Mouse (Mus musculus) kidney, embryonic 14.5 days (tissue): ENCODE measurements around the gene Chn1. TPM values are rescaled to one million over a fixed set of nuclear protein-coding genes. Genes with fewer than 3 reads are reported as not detected.

Source experiments
- ATAC-seq: fragments of 200-750 bp; cut with Nextera tagmentation; 2 replicates; pipeline ENCODE4 v1.8.0; 2017; ENCODE audit warnings: moderate number of reproducible peaks, mild to moderate bottlenecking, moderate TSS enrichment, moderate library complexity; ENCODE audit not compliant: low FRiP score, low TSS enrichment
- H3K27ac ChIP-seq: fragments of 300-500 bp; sonication (generic); 2 replicates; pipeline ENCODE4 v1.5.1; 2014; ENCODE audit warnings: low read depth, mild to moderate bottlenecking, low read length, moderate library complexity, mixed read lengths
- H3K27me3 ChIP-seq: fragments of 300-500 bp; sonication (generic); 2 replicates; pipeline ENCODE4 v1.6.1; 2014; ENCODE audit warnings: mild to moderate bottlenecking, low read length; ENCODE audit not compliant: control insufficient read depth, insufficient read depth
- H3K36me3 ChIP-seq: fragments of 300-500 bp; sonication (generic); 2 replicates; pipeline ENCODE4 v1.6.1; 2014; ENCODE audit warnings: low read length, mixed read lengths; ENCODE audit not compliant: control insufficient read depth, insufficient read depth
- H3K4me1 ChIP-seq: fragments of 300-500 bp; sonication (generic); 2 replicates; pipeline ENCODE4 v1.6.1; 2014; ENCODE audit warnings: low read length, mixed read lengths; ENCODE audit not compliant: control insufficient read depth, insufficient read depth
- H3K4me2 ChIP-seq: fragments of 300-500 bp; sonication (generic); replicated peaks from 2 replicates; pipeline ENCODE4 v1.6.1; 2014; ENCODE audit warnings: low read depth, mild to moderate bottlenecking, low read length
- H3K4me3 ChIP-seq: fragments of 300-500 bp; sonication (generic); 2 replicates; pipeline ENCODE4 v1.5.1; 2014; ENCODE audit warnings: mild to moderate bottlenecking, low read length
- H3K9ac ChIP-seq: fragments of 300-500 bp; sonication (generic); 2 replicates; pipeline ENCODE4 v1.6.1; 2014; ENCODE audit warnings: low read depth, mild to moderate bottlenecking, low read length, moderate library complexity
- H3K9me3 ChIP-seq: fragments of 300-500 bp; sonication (generic); 2 replicates; pipeline ENCODE4 v1.6.1; 2016; ENCODE audit warnings: low read length; ENCODE audit not compliant: control insufficient read depth
- WGBS: fragments of 180-500 bp; shearing (Covaris S2); extraction: QIAGEN DNeasy Blood & Tissue Kit; methylation state at CpG from one replicate; pipeline ENCODE4 v1.1.7; 2014; 5-methylcytosine and 5-hydroxymethylcytosine counted together
- polyA plus RNA-seq: library from polyadenylated mRNA; unstranded; fragments of >200 nt; fragmentation: Nextera tagmentation; extraction: Ambion mirVana; gene quantifications from 2 replicates; pipeline ENCODE4 v1.2.1, GENCODE M21; 2014

The Chn1 gene
- polyA plus RNA-seq, 1 experiment from 2014 or later: 19.1 TPM

- Histone ChIP-seq H3K4me3 (no peak overlapping the region), H3K9ac (no peak overlapping the region), H3K36me3 (no peaks in the 10 kb centered on the region), H3K27ac (no peak overlapping the region), H3K4me2 (no peak overlapping the region), H3K4me1 (no peaks in the 10 kb centered on the region), H3K27me3 (no peaks in the 10 kb centered on the region), H3K9me3 (no peaks in the 10 kb centered on the region)
- ATAC-seq: no peak
Observed at GRCm38 (mm10) chr2:73712481-73712880, 62.7 kb downstream of the Chn1 start.

GRCm38 (mm10) chr2:73693045-73693444 is 82.1 kb downstream of the Chn1 start:
- Histone ChIP-seq H3K27ac (no peak overlapping the region), H3K4me3 (no peak overlapping the region), H3K4me2 (no peak overlapping the region), H3K9me3 (no peaks in the 10 kb centered on the region), H3K4me1 (no peaks in the 10 kb centered on the region), H3K36me3 (no peaks in the 10 kb centered on the region), H3K27me3 (no peaks in the 10 kb centered on the region), H3K9ac (no peak overlapping the region)
- 88% methylated on average over 4 of the region's 4 CpGs for WGBS
- no peak for ATAC-seq

GRCm38 (mm10) chr2:73690783-73691604 is 84.2 kb downstream of the Chn1 start:
- no peak for ATAC-seq
- Histone ChIP-seq H3K9ac (no peak overlapping the region), H3K4me2 (no peak overlapping the region), H3K36me3 (no peaks in the 10 kb centered on the region), H3K27ac (no peak overlapping the region), H3K27me3 (no peaks in the 10 kb centered on the region), H3K9me3 (no peaks in the 10 kb centered on the region), H3K4me3 (no peak overlapping the region), H3K4me1 (no peaks in the 10 kb centered on the region)
- WGBS: 92% methylated on average over 6 of the region's 6 CpGs

- H3K4me3 ChIP-seq: no peak overlapping the region
- no peak for ATAC-seq
- no peaks in the 10 kb centered on the region for H3K4me1 ChIP-seq
- 64% methylated on average over 1 of the region's 1 CpGs for WGBS
- no peak overlapping the region for H3K9ac ChIP-seq
- no peak overlapping the region for H3K4me2 ChIP-seq
- no peaks in the 10 kb centered on the region for H3K9me3 ChIP-seq
- no peak overlapping the region for H3K27ac ChIP-seq
- no peaks in the 10 kb centered on the region for H3K27me3 ChIP-seq
- no peaks in the 10 kb centered on the region for H3K36me3 ChIP-seq
Observed at GRCm38 (mm10) chr2:73682500-73682899, 92.6 kb downstream of the Chn1 start.

GRCm38 (mm10) chr2:73680425-73681027 is 94.6 kb downstream of the Chn1 start:
- no peaks in the 10 kb centered on the region for H3K9me3 ChIP-seq
- H3K36me3 ChIP-seq: no peaks in the 10 kb centered on the region
- H3K4me3 ChIP-seq: no peak overlapping the region
- no peak overlapping the region for H3K4me2 ChIP-seq
- no peaks in the 10 kb centered on the region for H3K4me1 ChIP-seq
- no peak overlapping the region for H3K9ac ChIP-seq
- no peak for ATAC-seq
- 86% methylated on average over 1 of the region's 1 CpGs for WGBS
- no peaks in the 10 kb centered on the region for H3K27me3 ChIP-seq
- no peak overlapping the region for H3K27ac ChIP-seq

GRCm38 (mm10) chr2:73668608-73669007 is 106.5 kb downstream of the Chn1 start:
- H3K9ac ChIP-seq: no peak overlapping the region
- no peak overlapping the region for H3K27ac ChIP-seq
- no peaks in the 10 kb centered on the region for H3K9me3 ChIP-seq
- H3K4me3 ChIP-seq: no peak overlapping the region
- no peaks in the 10 kb centered on the region for H3K27me3 ChIP-seq
- H3K36me3 ChIP-seq: no peaks in the 10 kb centered on the region
- 58% methylated on average over 4 of the region's 4 CpGs for WGBS
- no peaks in the 10 kb centered on the region for H3K4me1 ChIP-seq
- no peak for ATAC-seq
- H3K4me2 ChIP-seq: no peak overlapping the region

GRCm38 (mm10) chr2:73660566-73661134 is 114.5 kb downstream of the Chn1 start:
- H3K4me2 ChIP-seq: peak overlapping the region; percentile 46
- ATAC-seq: peak; percentile 48; the same call in 1 of the 2 replicates
- peak overlapping the region; percentile 29; the same call in 1 of the 2 replicates for H3K4me3 ChIP-seq
- WGBS: 85% methylated on average over 11 of the region's 11 CpGs
- no peaks in the 10 kb centered on the region for H3K27me3 ChIP-seq
- no peak overlapping the region for H3K27ac ChIP-seq
- peaks cover 13% of the 10 kb centered on the region; the same call in 1 of the 2 replicates for H3K4me1 ChIP-seq
- H3K36me3 ChIP-seq: no peaks in the 10 kb centered on the region
- H3K9me3 ChIP-seq: no peaks in the 10 kb centered on the region
- H3K9ac ChIP-seq: no peak overlapping the region

GRCm38 (mm10) chr2:73659726-73660565 is 115.2 kb downstream of the Chn1 start:
- Histone ChIP-seq H3K4me3 (peak overlapping the region; percentile 29), H3K27ac (0 out of 2 replicates have a peak overlapping the region, but pooled peaks have one; percentile 18)

More at GRCm38 (mm10) chr2:73659726-73660565, 115.2 kb downstream of the Chn1 start:
- 32% methylated on average over 18 of the region's 18 CpGs for WGBS
- Histone ChIP-seq H3K4me2 (peak overlapping the region; percentile 46), H3K9ac (peak overlapping the region; percentile 31; the same call in 1 of the 2 replicates), H3K4me1 (peaks cover 13% of the 10 kb centered on the region; the same call in 1 of the 2 replicates), H3K9me3 (no peaks in the 10 kb centered on the region), H3K27me3 (no peaks in the 10 kb centered on the region), H3K36me3 (no peaks in the 10 kb centered on the region)
- peak; percentile 94 for ATAC-seq
